Mouse (Mus musculus): ENCODE measurements around the gene Ccnb1.

DNA sequence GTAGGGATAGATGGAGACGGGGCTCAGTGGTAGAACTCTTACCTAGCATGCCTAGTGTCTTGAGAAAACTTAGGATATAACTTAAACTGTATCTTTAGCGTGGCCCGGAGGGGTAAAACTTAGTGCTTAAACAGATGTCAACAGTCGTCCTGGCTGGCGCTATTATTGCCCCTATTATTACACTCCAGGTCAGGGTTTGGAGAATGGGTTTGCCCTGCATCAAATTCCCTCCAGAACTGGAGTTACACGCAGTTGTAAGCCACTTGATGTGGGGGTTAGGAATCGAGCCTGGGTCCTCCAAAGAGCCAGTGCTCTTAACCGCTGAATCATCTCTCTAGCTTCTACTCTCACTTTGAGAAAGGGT is 10.3 kb downstream of the Ccnb1 start:
- no peak for TF ChIP-seq TAL1 (IDR thresholded peaks at IDR 0.05; ENCODE audit: low read length)
- no peak for TF ChIP-seq GATA1 (IDR thresholded peaks at IDR 0.05; ENCODE audit: low read length)
